Mouse (Mus musculus) left cerebral cortex, postnatal 4 days (tissue): ENCODE data around the gene Ddx54. TPM values are rescaled to one million over a fixed set of nuclear protein-coding genes. Genes with fewer than 3 reads are reported as not detected.

Experiments
- DNase-seq: peaks from one replicate; pipeline ENCODE4 v3.0.0-alpha.2; 2022
- intact Hi-C: fragments of 180-260 bp; cut with DNase I; formaldehyde crosslinking; loops from one replicate; pipeline ENCODE4 v1.15.1; 2025
- total RNA-seq, 2 experiments: library from RNA; stranded (reverse); gene quantifications; 2 replicates each; pipeline ENCODE4 v1.2.3; 2021

The Ddx54 gene
- total RNA-seq, 2 experiments from 2014 or later: 52.0 to 55.4 TPM

DNA sequence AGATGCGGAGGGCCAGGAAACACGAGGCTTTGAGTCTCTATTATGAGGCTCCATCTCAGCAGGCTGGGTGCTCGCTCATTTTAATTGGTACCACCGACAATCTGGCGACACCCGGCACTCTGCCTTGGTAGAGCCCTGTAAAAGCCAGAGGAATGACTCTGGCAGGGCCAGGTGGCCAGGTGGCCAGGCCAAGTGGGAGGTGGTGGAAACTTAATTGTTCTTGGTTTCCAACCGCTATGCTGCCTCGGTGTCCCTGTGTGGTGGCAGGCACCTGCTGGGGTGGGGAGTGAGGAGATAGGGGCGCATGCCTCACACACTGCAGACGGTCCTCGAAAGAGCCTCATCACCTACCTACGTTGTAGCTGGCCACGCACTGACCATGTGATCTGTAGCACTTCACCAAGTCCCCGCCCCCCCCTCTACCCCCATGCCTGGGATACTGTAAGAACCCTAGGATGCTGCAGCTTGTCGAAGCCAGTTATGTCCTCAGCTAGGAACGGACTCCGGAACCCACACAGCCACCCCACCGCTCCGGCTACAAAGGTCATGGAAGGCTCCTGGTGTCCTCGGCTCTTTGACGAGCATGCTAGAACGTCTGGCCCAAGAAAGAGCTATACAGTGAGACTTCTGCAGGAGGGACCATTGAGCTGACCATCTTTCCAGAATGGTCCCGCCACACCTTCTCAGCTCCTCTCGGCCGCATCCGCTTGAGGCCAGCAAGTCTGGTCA lies 32.5 kb upstream of the Ddx54 start:
- peak; percentile 72 for DNase-seq
- intact Hi-C loops: no loop called here

DNA sequence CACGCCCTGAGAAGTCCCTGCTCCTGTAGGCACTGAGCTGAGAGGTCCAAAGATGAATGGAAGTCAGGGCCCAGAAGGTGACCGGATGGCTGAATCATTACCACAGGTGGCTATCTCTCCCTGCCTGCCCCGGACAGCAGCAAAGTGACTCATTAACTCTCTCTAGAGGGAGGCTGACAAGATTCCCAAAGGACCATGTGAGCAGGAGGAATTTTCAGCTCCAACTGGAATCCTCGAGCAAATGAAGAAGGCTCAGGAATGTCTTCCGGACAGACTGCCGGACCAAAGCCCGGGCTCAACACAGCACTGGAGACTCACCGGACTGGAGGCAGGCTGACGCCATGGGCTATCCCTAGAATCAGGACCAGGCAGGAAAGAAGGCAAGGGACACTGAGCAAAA lies 30.5 kb upstream of the Ddx54 start:
- DNase-seq: no peak
- intact Hi-C loops: no loop called here

DNA sequence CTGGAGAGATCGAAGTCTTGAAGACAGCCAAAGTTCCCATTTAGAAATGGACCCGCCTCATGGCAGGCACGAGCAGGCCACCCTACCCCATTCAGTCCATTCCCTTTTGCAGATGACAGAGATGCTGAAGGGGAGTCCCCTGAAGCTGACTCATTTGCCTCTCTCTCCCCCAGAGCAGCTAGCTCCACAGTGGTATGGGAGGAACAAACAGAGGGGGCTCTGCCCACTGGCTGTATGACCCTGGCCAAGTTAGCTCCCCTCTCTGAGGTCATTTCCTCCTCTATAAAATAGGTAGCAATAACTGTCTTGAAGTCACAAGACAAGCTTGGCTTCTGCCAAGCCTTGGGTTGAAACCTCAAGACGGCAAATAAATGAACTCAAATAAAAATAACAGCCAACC lies 29.0 kb upstream of the Ddx54 start:
- no peak for DNase-seq
- intact Hi-C loops: no loop called here

DNA sequence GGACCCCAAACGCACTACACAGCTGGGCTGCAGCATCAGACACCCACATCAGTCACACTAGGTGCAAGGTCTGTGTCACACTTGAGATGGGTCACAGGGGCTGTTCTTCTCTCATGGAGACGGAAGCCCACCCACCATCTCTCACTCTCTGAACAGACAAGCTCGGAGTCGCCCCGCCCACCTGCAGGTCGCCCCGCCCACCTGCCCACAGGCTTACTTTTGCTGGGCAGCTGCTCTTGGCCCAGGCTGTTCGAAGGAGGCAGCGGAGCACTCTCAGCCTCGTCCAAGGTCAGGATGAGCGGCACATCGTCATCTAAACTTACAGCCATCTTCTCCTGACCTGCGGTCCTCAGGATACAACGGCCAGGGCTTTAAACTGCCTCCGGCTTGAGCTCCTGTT lies 27.6 kb upstream of the Ddx54 start:
- intact Hi-C loops: no loop called here

GRCm38 (mm10) chr5:120586741-120587615 lies 25.6 kb upstream of the Ddx54 start:
- DNase-seq: no peak
- intact Hi-C loops: no loop called here

More for the DNA sequence above, 27.6 kb upstream of the Ddx54 start:
- no peak for DNase-seq

GRCm38 (mm10) chr5:120587616-120587926 lies 25.0 kb upstream of the Ddx54 start:
- no peak for DNase-seq
- intact Hi-C loops: no loop called here

- no peak for DNase-seq
- intact Hi-C loops: no loop called here
Measured at GRCm38 (mm10) chr5:120587940-120588568, 24.5 kb upstream of the Ddx54 start.

DNA sequence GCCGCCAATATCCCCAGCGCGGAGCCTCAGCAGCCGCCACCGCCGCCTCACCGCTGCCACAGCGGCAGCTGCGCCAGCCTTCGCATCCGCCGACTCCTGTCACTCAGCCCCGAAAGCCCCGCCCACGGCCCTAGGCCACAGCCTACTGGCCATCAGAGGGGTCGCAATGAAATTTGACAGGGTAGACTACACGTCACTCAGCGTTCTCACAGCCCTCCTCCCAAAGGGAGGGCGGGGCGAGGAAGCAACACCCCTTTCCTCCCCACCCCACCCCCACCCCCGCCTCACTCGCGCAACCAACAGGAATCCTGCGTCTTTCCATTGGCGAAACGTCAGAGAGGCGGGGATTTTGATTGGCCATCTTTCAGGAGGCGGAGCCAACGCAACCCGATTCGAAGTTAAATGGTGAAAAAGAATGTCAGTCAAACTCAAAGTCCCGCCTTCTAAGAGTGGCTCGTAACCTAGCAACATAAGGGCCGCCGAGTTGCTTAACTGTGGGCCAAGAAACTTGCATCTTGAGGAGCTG lies 23.9 kb upstream of the Ddx54 start, which contains the start of the genes Tpcn1 and Iqcd:
TSS of gene Tpcn1 (minus strand) at position 105 of the 526 bp plus-strand sequence.
TSS of gene Iqcd (plus strand) at position 448 of the 526 bp plus-strand sequence.
- intact Hi-C loops: no loop called here
- DNase-seq: peak; percentile 100

- DNase-seq: peak; percentile 45
- intact Hi-C loops: no loop called here
Measured at GRCm38 (mm10) chr5:120590356-120591010, 22.1 kb upstream of the Ddx54 start.

DNA sequence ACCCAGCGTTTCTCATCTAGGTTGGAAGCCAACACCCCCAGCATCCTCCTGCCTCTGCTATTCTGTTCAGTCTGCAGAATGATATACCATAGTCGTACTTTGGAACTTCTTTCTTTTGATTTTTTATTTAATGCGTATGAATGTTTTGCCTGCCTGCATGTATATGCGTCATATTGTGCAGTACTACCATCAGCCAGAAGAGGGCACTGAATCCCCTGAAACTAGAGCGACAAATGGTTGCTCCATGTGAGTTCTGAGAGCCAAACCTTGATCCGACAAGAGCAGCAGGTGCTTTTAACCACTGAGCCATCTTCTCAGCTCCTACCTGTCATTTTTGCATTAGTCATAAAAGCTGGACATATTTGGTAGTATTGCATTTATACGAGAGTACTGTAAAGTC lies 20.4 kb upstream of the Ddx54 start:
- intact Hi-C loops: no loop called here
- DNase-seq: peak; percentile 51

- intact Hi-C loops: no loop called here
- no peak for DNase-seq
Measured at GRCm38 (mm10) chr5:120594485-120594884, 18.1 kb upstream of the Ddx54 start.

GRCm38 (mm10) chr5:120599625-120600024 lies 12.9 kb upstream of the Ddx54 start:
- intact Hi-C loops: loop anchor here (5.0 kb wide), 1 partner anchor 87 kb away; the partner anchor contains the start of gene Slc8b1
- no peak for DNase-seq

- intact Hi-C loops: loop anchor here (5.0 kb wide), 1 partner anchor 89 kb away; the partner anchor contains the start of gene Slc8b1
- no peak for DNase-seq
Measured at GRCm38 (mm10) chr5:120600946-120601668, 11.4 kb upstream of the Ddx54 start.

DNA sequence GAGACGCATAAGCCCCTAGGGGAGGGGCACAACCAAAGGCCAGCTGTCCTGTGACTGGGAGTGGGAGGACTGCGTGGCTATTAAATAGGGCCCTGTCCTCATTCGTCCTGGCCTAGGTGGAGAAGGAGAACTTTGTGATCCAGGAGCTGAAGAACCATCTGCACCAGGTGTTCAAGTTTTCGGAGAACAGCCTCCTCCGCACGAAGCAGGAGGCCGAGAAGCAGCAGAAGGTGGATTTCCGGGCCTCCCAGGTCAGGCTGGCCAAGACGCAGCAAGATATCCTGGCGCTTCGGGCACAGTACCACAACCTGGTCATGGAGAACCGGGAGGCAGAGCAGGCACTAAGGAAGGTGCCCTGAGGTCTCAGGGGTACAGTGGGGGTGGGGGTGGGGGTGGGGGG lies 10.3 kb upstream of the Ddx54 start:
- intact Hi-C loops: loop anchor here (5.0 kb wide), 1 partner anchor 90 kb away; the partner anchor contains the start of gene Slc8b1
- no peak for DNase-seq

- peak; percentile 55 for DNase-seq
Measured at GRCm38 (mm10) chr5:120603515-120603914, 9.0 kb upstream of the Ddx54 start.

DNA sequence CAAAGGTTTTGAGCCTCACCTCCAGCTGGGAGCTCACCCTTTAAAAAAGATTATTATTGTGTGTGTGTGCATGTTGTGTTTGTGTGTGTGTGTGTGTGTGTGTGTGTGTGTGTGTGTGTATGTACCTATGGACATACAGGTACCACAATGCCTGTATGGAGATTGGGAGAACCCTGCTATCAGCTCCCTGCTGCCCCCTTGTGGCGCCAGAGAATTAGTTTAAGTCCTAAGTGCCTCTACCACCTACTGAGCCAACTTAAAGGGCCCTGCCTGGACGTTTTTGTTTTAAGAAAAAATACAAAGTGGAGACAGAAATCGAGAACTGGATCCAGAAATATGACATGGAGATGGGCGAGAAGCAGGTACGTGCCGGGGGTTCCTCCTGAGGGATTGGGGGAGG lies 7.7 kb upstream of the Ddx54 start:
- intact Hi-C loops: loop anchor here (2.0 to 5.0 kb wide), 2 partner anchors 54 to 93 kb away; partner anchors contain the start of gene Slc8b1
- DNase-seq: peak; percentile 92

More at GRCm38 (mm10) chr5:120603515-120603914, 9.0 kb upstream of the Ddx54 start:
- intact Hi-C loops: loop anchor here (5.0 kb wide), 1 partner anchor 91 kb away; the partner anchor contains the start of gene Slc8b1

GRCm38 (mm10) chr5:120605241-120605661 lies 7.3 kb upstream of the Ddx54 start:
- DNase-seq: no peak
- intact Hi-C loops: loop anchor here (2.0 kb wide), 1 partner anchor 54 kb away; no protein-coding TSS in a partner anchor

DNA sequence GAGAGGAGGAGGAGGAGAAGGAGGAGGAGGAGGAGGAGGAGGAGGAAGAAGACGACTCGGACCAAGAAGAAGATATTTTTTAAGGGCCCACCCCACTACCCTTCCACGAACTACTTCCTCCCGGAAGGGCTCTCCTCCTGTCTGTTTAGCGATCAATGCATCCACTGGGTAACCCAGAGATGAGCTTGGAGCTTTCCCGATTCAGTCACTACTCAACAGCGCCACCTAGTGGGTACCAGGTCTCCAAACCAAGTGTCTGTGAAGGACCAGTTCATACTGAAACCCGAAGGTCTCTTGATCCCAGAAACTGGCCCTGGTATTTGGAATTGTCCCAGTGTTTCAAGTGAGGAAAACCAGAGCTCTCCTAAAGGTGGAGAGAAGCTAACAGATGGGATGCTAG lies 6.9 kb upstream of the Ddx54 start:
- intact Hi-C loops: loop anchor here (2.0 kb wide), 1 partner anchor 55 kb away; no protein-coding TSS in a partner anchor
- DNase-seq: peak; percentile 95

DNA sequence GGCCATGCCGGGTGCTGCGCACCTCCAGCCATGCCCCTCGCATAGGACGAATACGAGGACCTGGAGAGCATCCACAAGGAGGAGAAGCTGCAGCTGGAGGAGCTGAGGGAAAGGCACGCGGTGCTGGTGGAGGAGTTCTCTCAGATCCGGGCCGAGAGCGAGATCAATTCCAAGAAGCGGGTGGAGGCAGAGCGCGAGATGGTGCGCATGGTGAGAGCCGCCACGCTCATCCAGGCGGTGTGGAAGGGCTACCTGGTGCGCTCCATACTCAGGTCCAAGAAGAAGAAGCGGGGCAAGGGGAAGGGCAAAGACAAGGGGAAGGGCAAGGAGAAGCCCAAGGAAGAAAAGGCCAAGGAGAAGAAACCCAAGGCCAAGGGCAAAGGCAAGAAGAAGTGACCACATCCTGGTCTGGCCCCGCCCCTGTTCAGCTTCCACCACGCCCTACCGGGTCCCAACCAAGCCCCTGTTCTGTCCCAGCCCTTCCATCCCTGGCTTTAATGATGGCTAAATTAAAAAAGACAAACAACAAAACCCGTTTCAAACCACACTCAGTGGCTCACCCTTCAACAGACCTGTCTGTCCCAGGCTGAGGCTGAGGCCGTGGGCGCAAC lies 5.8 kb upstream of the Ddx54 start:
- intact Hi-C loops: no loop called here

More for the DNA sequence above, 5.8 kb upstream of the Ddx54 start:
- no peak for DNase-seq
